Mouse (Mus musculus) heart, adult 2 months (tissue): Measurements from ENCODE around the gene Hps6.

Source experiments
- CTCF ChIP-seq: fragments of 200-600 bp; IDR thresholded peaks from 2 replicates; pipeline ENCODE4 v1.8.1; 2022; ENCODE audit warnings: antibody characterized with exemption, mild to moderate bottlenecking, moderate library complexity
- EP300 ChIP-seq: fragments of 200-500 bp; IDR thresholded peaks from 2 replicates; pipeline ENCODE4 v1.6.1; 2011; ENCODE audit warnings: low read depth, low read length, control low read depth; ENCODE audit not compliant: insufficient read depth

- TF ChIP-seq CTCF (peak; percentile 29; the same call in 1 of the 2 replicates), EP300 (no peak)
These were observed 43.3 kb downstream of the Hps6 start for GRCm38 (mm10) chr19:46046621-46047025.
